Mouse (Mus musculus) c-Kit-positive CD71-positive TER-119-negative erythroid progenitor cells, embryonic 14.5 days (primary cell): ENCODE results near the gene Brca1.
"Not testable (repeated sequence)": the region's sequence is repeated elsewhere in the genome, so short reads cannot be mapped to it uniquely, and the experiment has no call there.

Experiments
- DNase-seq: peaks from one replicate; pipeline ENCODE4 v3.0.0-alpha.2; 2013; ENCODE audit warnings: low read depth

Brca1 gene

GRCm38 (mm10) chr11:101543533-101543932 is 8.2 kb downstream of the Brca1 start:
- DNase-seq: no peak

DNA sequence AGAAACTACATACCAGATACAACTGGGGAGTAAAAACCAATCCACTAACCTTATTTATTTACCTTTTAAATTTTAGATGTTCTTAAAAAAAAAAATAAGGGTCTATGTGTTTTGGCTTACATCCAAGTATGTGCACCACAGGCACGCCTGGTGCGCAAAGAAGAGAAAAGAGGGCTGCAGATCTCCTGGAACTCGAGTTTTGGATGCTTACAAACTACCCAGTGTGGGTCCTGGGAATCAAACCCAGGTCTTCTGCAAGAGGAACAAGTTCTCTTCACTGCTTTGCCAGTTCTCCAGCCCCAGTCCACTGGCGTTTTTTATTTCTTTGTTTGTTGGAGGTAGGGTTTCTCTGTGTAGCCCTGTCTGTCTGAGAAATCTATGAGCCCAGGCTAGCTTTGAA is 25.1 kb downstream of the Brca1 start:
- no peak for DNase-seq

GRCm38 (mm10) chr11:101525936-101526595 is 25.7 kb downstream of the Brca1 start:
- no peak for DNase-seq

- DNase-seq: no peak
Measured at GRCm38 (mm10) chr11:101525056-101525455, 26.7 kb downstream of the Brca1 start.

DNA sequence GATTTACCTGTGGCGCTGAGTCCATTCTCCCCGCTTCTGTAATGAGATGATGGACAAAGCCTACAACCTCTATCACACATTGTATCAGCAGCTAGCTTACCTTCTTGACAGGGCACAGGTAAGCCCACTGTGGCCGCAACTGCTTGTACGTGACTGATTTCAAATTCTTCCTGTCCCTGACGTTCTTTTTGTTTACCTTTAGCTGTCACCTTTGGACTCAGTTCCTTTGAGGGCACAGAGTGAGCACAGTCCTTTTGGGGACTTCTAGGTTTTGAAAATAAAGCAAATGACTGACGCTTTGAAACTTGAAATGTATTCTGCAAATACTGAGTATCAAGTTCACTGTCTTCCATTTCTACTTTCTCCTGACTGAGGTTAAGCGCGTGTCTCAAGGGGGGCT is 27.3 kb downstream of the Brca1 start:
- DNase-seq: no peak

- DNase-seq: no peak
Measured at GRCm38 (mm10) chr11:101519364-101519763, 32.4 kb downstream of the Brca1 start.

GRCm38 (mm10) chr11:101518937-101519336 is 32.8 kb downstream of the Brca1 start:
- DNase-seq: no peak

DNA sequence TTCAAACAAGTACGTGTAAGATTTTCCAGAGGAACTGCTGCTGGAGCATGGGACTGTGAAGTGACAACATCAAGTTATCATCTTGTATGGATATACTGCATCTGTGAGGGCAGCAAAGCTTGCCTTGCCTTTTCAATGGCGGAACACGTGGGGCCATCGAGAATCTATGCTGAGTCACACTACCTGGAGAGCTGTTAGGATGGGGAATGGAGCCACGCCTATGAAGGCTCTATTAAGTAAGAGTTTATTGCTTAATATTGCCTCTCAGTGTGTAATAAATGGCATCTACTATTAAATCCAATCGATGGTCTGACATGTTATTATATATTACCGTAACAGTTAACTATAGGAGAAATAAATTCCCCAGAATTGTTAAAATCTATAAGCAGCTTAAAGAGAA is 44.7 kb downstream of the Brca1 start:
- DNase-seq: no peak

DNA sequence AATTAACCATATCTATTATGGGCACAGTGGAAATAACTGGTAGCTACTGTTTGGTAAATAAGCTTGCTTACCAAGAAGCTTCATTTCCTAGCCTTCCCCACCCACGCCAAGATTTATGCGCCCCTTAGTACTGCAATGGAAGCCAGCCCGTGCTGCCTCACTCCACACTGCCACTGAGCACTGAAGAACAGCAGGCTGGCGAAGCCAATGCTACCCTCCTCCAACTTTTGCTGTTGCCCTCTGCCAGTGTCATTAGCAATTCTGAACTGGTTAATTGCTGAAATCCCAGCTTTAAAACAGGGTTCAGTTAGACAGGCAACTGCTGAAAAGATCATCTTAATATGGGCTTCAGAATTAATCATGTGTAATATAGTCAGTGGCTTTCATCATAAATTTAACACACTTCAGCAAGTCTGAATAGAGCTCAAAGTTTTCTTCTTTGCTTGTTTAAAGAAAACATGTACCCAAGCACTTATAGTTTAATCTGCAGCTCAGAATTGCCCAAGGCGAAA is 45.4 kb downstream of the Brca1 start:
- no peak for DNase-seq

- no peak for DNase-seq
Measured at GRCm38 (mm10) chr11:101486126-101486525, 65.6 kb downstream of the Brca1 start.

- DNase-seq: peak; percentile 78
Measured at GRCm38 (mm10) chr11:101485509-101486028, 66.2 kb downstream of the Brca1 start.

- no peak for DNase-seq
Measured at GRCm38 (mm10) chr11:101484814-101485213, 66.9 kb downstream of the Brca1 start.

DNA sequence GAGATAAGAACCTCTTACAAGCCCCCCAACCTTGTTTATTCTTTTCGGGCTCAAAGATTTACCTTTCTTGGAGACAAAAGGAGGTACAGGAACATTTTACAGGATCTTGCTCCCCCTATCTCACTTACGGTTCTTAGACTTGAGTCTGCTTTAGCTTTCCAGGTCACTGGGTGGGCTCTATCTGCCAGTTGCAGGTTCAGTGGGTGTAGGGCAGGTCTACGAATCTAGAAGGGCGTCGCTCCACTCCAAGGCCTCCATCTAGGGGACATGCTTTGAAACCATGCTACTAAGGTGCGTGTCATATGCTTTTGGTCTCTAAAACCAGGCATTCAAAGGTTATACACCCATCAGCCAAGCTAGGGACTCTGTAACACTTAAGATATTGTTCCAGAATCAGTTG is 67.5 kb downstream of the Brca1 start:
- DNase-seq: no peak

GRCm38 (mm10) chr11:101483804-101484203 is 68.0 kb downstream of the Brca1 start:
- no peak for DNase-seq

GRCm38 (mm10) chr11:101480912-101481311 is 70.8 kb downstream of the Brca1 start:
- DNase-seq: no peak

DNA sequence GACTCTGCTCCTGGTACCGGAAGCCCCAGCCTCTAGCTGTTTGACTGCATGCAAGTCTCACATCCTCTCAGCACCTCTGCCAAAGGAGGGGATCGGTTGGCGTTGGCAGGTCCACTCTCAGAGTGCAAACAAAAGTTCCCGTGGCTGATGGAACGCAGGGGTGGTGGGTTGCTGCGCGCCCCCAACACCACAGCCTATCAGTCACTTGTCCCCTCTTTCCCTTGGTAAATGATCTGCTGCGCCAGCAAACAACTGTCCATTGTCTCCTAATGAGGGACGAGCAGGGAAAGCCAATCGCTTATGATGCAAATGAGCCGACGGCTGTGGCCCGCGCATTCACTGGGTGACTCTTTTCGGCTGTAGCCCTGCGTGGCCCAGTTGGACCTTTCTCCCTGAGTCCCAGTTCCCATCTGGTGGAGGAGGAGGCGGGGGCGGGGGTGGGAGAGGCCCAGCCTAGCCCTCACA is 72.6 kb downstream of the Brca1 start:
- no peak for DNase-seq

DNA sequence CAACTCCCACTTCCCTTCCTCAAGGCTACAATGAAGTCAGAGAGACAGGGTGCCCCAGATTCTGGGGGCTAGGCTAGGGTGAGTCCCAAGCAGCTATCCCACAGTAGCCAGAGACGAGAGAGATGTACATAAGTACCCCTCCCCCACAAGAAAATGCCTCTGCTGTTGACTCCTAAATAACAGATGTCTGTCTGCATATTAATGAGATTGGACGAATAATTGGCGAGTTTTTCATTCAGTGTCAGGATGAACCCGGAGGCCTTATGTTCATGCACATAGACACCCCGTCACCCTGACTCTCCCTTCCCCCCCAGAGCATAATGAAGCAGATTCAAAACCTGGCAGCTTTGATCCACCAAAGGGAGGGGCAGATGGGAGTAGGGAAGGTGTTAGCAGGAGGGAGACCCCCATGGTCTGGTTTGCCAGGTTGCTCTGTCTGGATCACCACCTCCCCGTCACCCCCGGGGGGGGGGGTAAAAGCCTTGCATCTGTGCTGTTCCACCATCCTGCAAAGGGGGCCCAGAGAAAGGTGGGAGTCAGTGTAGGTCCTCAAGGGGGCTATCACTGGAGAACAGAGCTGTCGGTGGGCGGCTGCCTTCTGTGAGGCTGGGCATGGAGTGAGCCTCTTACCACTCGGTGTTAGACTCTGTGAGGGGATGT is 74.1 kb downstream of the Brca1 start:
- no peak for DNase-seq

DNA sequence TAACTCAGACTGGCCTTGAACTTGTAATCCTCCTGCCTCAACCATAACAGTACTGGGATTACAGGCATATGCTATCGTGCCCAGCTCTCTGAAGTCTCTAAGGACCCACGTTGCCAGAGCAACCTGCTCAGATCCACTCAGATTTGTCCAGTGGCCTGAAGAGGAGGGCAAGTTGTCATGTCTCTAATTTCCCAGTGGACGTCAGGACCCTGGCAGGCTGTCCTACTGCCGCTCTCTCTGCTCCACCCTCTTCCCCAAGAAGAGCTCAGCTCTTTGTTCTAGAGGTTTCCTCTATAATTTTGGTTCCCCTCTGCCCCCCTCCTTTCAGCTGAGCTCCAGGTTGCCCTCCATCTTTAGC is 74.6 kb downstream of the Brca1 start:
- no peak for DNase-seq

DNA sequence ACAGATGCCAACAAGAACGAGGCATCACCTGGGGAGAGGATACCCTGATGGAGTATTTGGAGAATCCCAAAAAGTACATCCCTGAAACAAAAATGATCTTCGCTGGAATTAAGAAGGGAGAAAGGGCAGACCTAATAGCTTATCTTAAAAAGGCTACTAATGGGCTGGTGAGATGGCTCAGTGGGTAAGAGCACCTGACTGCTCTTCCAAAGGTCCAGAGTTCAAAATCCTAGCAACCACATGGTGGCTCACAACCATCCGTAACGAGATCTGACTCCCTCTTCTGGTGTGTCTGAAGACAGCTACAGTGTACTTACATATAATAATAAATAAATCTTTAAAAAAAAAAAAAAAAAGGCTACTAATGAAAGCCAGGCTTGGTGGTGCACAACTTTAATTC is 75.4 kb downstream of the Brca1 start:
- not testable (repeated sequence) for DNase-seq

DNA sequence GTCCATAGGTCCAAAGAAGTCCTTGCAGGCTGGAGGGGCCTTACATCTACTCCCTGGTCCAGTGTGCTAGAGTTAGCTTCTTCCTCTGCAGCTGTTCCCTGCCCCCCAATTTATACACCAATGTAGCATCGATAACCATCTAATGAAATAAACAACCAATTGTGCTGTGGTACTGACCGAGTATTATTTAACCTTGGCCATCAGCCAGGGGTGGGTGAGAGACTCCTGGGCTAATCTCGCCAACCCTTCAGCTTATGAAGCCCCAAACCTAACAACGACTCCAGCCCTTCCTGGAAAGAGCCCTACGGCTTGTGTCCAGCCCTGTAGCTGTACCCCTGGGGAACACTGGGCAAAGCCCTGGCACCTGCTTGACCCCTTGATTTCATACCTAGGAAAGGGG is 77.5 kb downstream of the Brca1 start:
- DNase-seq: no peak

GRCm38 (mm10) chr11:101473686-101474085 is 78.1 kb downstream of the Brca1 start:
- DNase-seq: not testable (repeated sequence)

DNA sequence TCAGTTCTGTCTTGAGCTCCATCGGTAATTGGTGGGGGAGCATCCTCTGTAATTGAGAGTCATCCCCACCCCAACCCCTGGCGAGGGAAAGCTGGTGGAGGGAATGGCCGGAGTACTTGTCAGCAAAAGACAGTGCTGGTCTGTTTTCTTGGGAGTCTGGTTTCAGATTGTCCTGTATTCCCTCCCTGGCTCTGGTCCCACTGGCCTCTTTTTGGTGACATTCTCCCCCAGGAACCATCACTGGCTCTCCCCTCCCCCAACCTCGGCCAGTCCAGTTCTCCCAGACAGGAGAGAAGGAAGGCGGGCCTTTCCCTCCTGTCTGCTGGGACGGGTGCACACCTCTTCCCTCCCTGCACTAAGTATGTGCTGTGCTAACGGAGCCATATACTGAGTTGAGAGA is 79.4 kb downstream of the Brca1 start:
- no peak for DNase-seq

DNA sequence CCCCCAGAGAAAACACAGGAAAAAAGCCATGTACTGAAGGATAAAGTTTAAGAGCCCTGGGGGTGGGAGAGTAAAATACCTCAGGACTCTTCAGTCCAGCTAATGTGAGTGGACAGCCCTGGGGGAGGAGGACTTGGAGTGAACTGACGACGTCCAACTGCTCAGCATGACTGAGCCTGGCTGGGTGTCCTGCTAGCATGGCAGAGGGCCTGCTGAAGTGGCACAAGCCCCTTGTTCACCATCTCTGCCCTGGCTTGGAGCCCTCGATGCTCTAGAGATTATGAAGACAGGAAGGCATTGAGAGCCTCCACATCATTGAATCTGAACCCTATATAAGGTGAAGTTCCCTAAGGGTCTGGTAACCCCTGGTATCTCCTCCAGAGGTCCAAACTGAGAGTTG is 79.8 kb downstream of the Brca1 start:
- no peak for DNase-seq

DNA sequence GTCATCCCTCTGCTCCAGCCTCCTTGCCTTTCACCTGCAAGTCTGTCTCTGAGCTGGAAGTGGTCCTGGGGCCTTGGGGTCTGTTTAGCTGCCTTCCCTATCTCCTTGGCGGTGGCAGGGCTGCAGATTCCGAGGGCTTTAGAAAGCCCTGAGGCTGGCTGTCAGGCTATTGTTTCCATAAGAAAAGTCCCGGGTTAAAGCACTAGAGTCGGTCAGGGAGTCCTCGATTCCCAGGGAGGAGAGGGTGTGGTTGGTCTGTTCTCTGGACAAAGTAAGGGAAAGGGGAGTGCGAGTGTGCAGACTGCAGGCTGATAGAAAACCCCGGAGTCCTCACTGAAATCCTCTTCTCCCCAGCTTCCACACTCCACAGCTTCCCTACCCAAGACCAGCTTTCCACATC is 81.5 kb downstream of the Brca1 start:
- no peak for DNase-seq
